ENCODE assay signal across 12 mouse cellular contexts in the genomic region with DNA sequence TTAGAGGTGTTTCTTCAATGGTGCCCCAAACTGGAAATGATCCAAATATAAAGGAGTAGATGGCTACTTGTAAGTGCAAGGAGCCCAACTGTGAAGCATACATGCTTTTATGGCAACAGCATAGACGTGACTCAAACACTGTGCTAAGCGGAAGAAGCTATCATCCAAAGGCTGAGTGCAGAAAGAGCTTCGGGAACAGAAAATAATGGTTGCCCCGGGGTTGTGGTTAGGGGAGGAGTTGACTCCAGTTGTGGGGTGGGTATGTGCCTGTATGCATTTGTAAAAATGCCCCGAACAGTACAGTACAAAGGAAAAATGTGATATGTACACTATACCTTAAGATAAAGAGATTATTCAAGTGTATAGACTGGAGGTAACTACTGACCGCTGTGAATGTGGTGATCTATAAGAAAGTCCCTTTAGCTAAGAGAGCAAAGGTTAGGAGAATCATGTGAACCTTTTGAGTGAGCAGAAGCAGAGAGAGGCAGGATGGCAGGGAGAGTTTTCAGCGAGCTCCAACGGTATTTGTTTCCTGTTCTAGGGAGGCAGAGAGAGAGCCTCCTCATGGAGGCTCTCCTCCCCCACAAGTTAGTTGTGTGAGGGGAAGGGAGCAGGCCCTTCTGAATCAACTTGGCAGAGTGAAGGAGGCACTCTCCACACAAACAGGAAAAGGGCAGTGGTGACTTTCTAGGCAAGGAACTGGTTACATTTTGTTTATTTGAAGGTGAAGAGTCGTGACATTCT. TPM values are rescaled to one million over a fixed set of nuclear protein-coding genes. Genes with fewer than 3 reads are reported as not detected.
DNase-seq lines count a peak whose midpoint lies in the region; ATAC-seq and TF ChIP-seq lines count a peak whose summit lies in the region.
"Had no signal": no experiment of that assay in that cellular context is flagged by ENCODE, and none has a peak within 500 bp of the region (broad histone marks: within the 10 kb centered on the region; RNA-seq: fewer than 3 reads in every experiment).

No protein-coding gene starts in this region.

- H3K4me1 ChIP-seq in kidney, embryonic 15.5 days = peaks cover 9% of the 10 kb centered on the region
- H3K4me1 ChIP-seq in MEL (ENCODE audit: control insufficient read depth in 1 of 2, insufficient read depth in 2 of 2, low read length in 2 of 2) = peaks cover 19 to 38% of the 10 kb centered on the region in 2 experiments
- peaks cover 11% of the 10 kb centered on the region; the same call in 1 of the 2 replicates for H3K4me1 ChIP-seq in intestine, embryonic 16.5 days (ENCODE audit: control insufficient read depth, insufficient read depth, low read length)

- no peaks in the 10 kb centered on the region; the same call in 1 of the 2 replicates for H3K9me3 ChIP-seq in kidney, embryonic 15.5 days (replicated peaks)
- H3K9me3 ChIP-seq in MEL (replicated peaks; ENCODE audit: insufficient read depth, low read length) = no peaks in the 10 kb centered on the region
- no peaks in the 10 kb centered on the region for H3K9me3 ChIP-seq in intestine, embryonic 16.5 days (ENCODE audit: control insufficient read depth, low read length)

- H3K27ac ChIP-seq in kidney, embryonic 15.5 days = peak overlapping the region; percentile 84
- H3K27ac ChIP-seq in MEL (ENCODE audit: control insufficient read depth, low read depth, low read length) = peak overlapping the region; percentile 97
- peak overlapping the region; percentile 94 for H3K27ac ChIP-seq in intestine, embryonic 16.5 days (ENCODE audit: low read length)

- no peak overlapping the region for H3K4me2 ChIP-seq in kidney, embryonic 15.5 days
- H3K4me2 ChIP-seq in intestine, embryonic 16.5 days (ENCODE audit: low read depth, low read length) = peak overlapping the region; percentile 4; the same call in 1 of the 2 replicates
- H3K4me2 ChIP-seq: midbrain, embryonic 11.5 days had no signal

- H3K9ac ChIP-seq in kidney, embryonic 15.5 days = no peak overlapping the region
- peak overlapping the region; percentile 63 for H3K9ac ChIP-seq in MEL (ENCODE audit: control insufficient read depth, low read depth, low read length, poor library complexity, severe bottlenecking)
- H3K9ac ChIP-seq in intestine, embryonic 16.5 days (ENCODE audit: low read depth, low read length) = peak overlapping the region; percentile 34; the same call in 1 of the 2 replicates

- no peak for TF ChIP-seq EP300 in MEL (IDR thresholded peaks at IDR 0.05; ENCODE audit: low read depth in 1 of 2, low read length in 2 of 2)

- TF ChIP-seq RAD21 in MEL (IDR thresholded peaks at IDR 0.05; ENCODE audit: low read depth, low read length) = no peak

- H3K36me3 ChIP-seq in kidney, embryonic 15.5 days = no peaks in the 10 kb centered on the region
- H3K36me3 ChIP-seq in MEL (ENCODE audit: control insufficient read depth in 1 of 2, insufficient read depth in 2 of 2, low read length in 2 of 2) = peaks cover 0 to 36% of the 10 kb centered on the region in 2 experiments; a peak in 2 of 4 replicates
- no peaks in the 10 kb centered on the region for H3K36me3 ChIP-seq in intestine, embryonic 16.5 days (ENCODE audit: control insufficient read depth, insufficient read depth, low read length)

- no peak for TF ChIP-seq CTCF in MEL (IDR thresholded peaks at IDR 0.05 in 2 of 3, conservative IDR thresholded peaks at IDR 0.05 in 1 of 3; ENCODE audit: control insufficient read depth in 1 of 3, insufficient read depth in 1 of 3, low read depth in 2 of 3, low read length in 3 of 3, poor library complexity in 1 of 3, severe bottlenecking in 1 of 3)

- no peak for TF ChIP-seq POLR2A in MEL (IDR thresholded peaks at IDR 0.05; ENCODE audit: control insufficient read depth in 1 of 2, insufficient read depth in 1 of 2, low read depth in 1 of 2, low read length in 2 of 2, poor library complexity in 1 of 2)

- no peak overlapping the region for H3K4me3 ChIP-seq in kidney, embryonic 15.5 days (replicated peaks)
- H3K4me3 ChIP-seq in MEL (ENCODE audit: control insufficient read depth in 1 of 2, insufficient read depth in 1 of 2, low read depth in 2 of 2, low read length in 2 of 2) = peak overlapping the region; percentile 13 to 31; a peak in 3 of 4 replicates
- no peak overlapping the region for H3K4me3 ChIP-seq in intestine, embryonic 16.5 days (ENCODE audit: low read length)

- no peaks in the 10 kb centered on the region for H3K27me3 ChIP-seq in kidney, embryonic 15.5 days
- no peaks in the 10 kb centered on the region for H3K27me3 ChIP-seq in MEL (ENCODE audit: control insufficient read depth in 1 of 2, insufficient read depth in 2 of 2, low read length in 2 of 2)
- H3K27me3 ChIP-seq in intestine, embryonic 16.5 days (replicated peaks; ENCODE audit: control insufficient read depth, insufficient read depth, low read length) = no peaks in the 10 kb centered on the region

- no peak for DNase-seq in kidney, postnatal 25 days
- peak; percentile 54 for DNase-seq in MEL (ENCODE audit: low read depth, low spot score)
- DNase-seq in layer of hippocampus, adult 9-10 months (ENCODE audit: low spot score) = no peak
- no peak for DNase-seq in adrenal gland, adult 8-10 months
- no peak for DNase-seq in right cerebral cortex, postnatal 14 days
- DNase-seq: gastrocnemius, postnatal 36 days; heart, postnatal 4 days; spleen, adult 18-20 months had no signal

- 72% methylated on average over 9 of the region's 9 CpGs for WGBS in kidney, embryonic 15.5 days
- WGBS in intestine, embryonic 16.5 days = 69% methylated on average over 9 of the region's 9 CpGs

- no peaks in the 10 kb centered on the region for H3K79me2 ChIP-seq in MEL (ENCODE audit: control insufficient read depth, insufficient read depth, low read length, poor library complexity)

- no peak for ATAC-seq in kidney, embryonic 15.5 days (replicated peaks; ENCODE audit: low FRiP score)
- peak; percentile 69 for ATAC-seq in intestine, embryonic 16.5 days
- peak; percentile 24 for ATAC-seq in megakaryocyte progenitor cell, adult 5-6 weeks (replicated peaks; ENCODE audit: poor library complexity)

TF ChIP-seq in MEL, 35 proteins besides CTCF, POLR2A, EP300 and RAD21:
- TF ChIP-seq MXI1 (IDR thresholded peaks at IDR 0.05; ENCODE audit: low read depth, low read length) (no peak), TBP (IDR thresholded peaks at IDR 0.05; ENCODE audit: low read depth, low read length) (0 out of 2 replicates have a peak, but pooled peaks have one; percentile 16), MAZ (IDR thresholded peaks at IDR 0.05; ENCODE audit: low read depth, low read length) (0 out of 2 replicates have a peak, but pooled peaks have one; percentile 43), CHD1 (IDR thresholded peaks at IDR 0.05; ENCODE audit: low read depth, low read length) (no peak), POLR2AphosphoS5 (IDR thresholded peaks at IDR 0.05; ENCODE audit: borderline replicate concordance, low read depth, low read length) (peak; percentile 47; the same call in 1 of the 2 replicates)

RNA-seq across cellular contexts. Expression of a gene that starts 23.1 kb away (rescaled TPM):
- 8.1 and 8.2 TPM in 2 replicates for polyA plus RNA-seq in kidney, embryonic 15.5 days (2015; fragmentation: Nextera tagmentation; extraction: Ambion mirVana)
- total RNA-seq in MEL (2012; rRNA removed) = 107 and 147 TPM in 2 replicates
- polyA plus RNA-seq in MEL (2012; ENCODE audit: insufficient read depth in 1 of 2, insufficient read length in 2 of 2, low read depth in 1 of 2, low replicate concordance in 2 of 2, missing spikeins in 1 of 2) = 1 to 10 TPM in 1 of 2 experiments, not detected in 1; 1.0 TPM
- 4.0 and 5.9 TPM in 2 replicates for polyA plus RNA-seq in intestine, embryonic 16.5 days (2015; fragmentation: Nextera tagmentation; extraction: Ambion mirVana)
- 0.39 and 0.52 TPM in 2 replicates for total RNA-seq in megakaryocyte progenitor cell, adult 5-6 weeks (2015)
- 20.9 and 25.2 TPM in 2 replicates for total RNA-seq in megakaryocyte progenitor cell, adult 5-6 weeks (2017)
- 1 to 10 TPM in 2 of 4 experiments, under 1 TPM in 2; 0.12 to 9.2 (median 4.2) TPM for total RNA-seq in adrenal gland, adult 8-10 months (2022)
- total RNA-seq: gastrocnemius, postnatal 36 days had no signal

Comparison
In these comparisons a context has a peak if more than half of its experiments do, and no peak if none do; other contexts are left out.
1. H3K4me3 ChIP-seq: peak in MEL (2 of 2); none in kidney, embryonic 15.5 days (single experiment) and intestine, embryonic 16.5 days (single experiment).
2. Peak in every context shown above with its lines, with median percentiles within 50 percentile points of each other: H3K27ac ChIP-seq.